Mouse (Mus musculus) lung, adult 2 months (tissue): ENCODE results near the gene Csn1s2a.

Experiments used
- CTCF ChIP-seq: fragments of 200-500 bp; IDR thresholded peaks from 2 replicates; pipeline ENCODE4 v1.5.1; 2011; ENCODE audit warnings: mild to moderate bottlenecking, low read length, control low read depth; ENCODE audit not compliant: insufficient read depth
- POLR2A ChIP-seq: fragments of 200-500 bp; IDR thresholded peaks from 2 replicates; pipeline ENCODE4 v1.6.1; 2011; ENCODE audit warnings: low read depth, mild to moderate bottlenecking, control low read depth, low read length, borderline replicate concordance; ENCODE audit errors: extremely low read depth

DNA sequence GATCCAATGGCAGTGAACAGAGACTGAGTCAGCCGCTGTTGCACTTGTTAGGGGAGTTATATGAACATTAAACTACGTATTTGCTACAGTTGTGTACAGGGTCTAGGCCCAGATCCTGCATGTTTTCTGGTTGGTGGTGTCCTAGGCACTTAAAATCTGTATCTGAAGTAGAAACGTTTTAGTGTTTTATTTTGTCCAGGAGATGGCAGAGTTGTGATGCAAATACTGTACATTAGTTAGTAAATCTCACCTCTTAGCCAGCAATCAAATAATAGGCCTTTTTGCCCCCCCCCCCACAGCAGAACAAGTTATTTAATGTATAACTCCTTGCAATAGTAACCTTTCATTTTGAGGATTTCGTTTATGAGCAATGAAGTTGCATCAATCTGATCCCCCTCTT is 8.4 kb downstream of the Csn1s2a start:
- TF ChIP-seq CTCF (no peak), POLR2A (no peak)
